Mouse (Mus musculus): ENCODE measurements around the gene Zfp683.

DNA sequence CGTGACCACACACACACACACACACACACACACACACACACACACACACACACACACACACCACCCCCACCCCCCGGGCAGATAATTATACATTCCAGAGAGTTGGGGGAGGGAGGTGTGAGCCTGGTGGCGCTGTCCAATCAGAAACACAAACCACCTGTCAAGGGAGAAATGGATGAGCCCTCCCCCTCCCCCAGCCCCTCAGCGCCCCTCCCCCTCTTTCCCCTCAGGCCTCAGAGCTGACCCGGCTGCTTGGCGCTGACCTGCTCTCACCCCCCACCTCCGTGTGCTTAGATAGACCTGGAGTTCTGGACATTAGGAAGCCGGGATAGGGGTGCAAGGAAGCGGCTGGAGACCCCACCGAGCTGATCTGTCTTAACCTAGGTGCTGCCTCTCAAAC is 34.4 kb upstream of the Zfp683 start:
- TF ChIP-seq HCFC1 (IDR thresholded peaks at IDR 0.05; ENCODE audit: borderline replicate concordance, insufficient read depth, low read length) (no peak), ZNF384 (IDR thresholded peaks at IDR 0.05; ENCODE audit: low read depth, low read length) (no peak)

All from ES-E14 (cell line).